Mouse (Mus musculus): ENCODE data around the gene Opa3. TPM values are rescaled to one million over a fixed set of nuclear protein-coding genes. Genes with fewer than 3 reads are reported as not detected.

Opa3 gene
- polyA plus RNA-seq, 1 experiment, result 28.9 TPM

DNA sequence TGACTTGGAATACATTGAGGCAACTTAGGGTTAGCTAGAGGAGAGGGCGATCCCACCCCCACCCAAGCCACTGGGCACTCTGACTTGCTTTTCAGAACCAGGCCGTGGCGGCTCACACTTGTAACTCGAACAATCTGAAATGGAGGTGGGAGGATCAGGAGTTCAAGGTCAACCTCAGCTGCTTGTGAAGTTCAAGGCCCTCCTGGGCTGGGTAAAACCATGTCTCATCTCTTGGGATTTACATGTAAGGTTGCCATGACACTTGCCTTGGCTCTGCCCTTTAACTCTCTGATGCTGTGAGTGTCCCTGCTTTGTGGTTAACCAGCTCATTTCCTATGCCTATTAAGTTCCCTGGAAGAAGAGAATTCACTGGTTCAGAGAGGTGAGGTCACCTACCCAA, 18.6 kb upstream of the Opa3 start:
- H3K27ac ChIP-seq (replicated peaks; ENCODE audit: low read depth, low read length), result no peak overlapping the region
- no peak overlapping the region for H3K4me3 ChIP-seq (ENCODE audit: insufficient read depth, low read depth, low read length)
- H3K4me1 ChIP-seq (ENCODE audit: control insufficient read depth, insufficient read depth, insufficient read length, low read length), result no peaks in the 10 kb centered on the region

DNA sequence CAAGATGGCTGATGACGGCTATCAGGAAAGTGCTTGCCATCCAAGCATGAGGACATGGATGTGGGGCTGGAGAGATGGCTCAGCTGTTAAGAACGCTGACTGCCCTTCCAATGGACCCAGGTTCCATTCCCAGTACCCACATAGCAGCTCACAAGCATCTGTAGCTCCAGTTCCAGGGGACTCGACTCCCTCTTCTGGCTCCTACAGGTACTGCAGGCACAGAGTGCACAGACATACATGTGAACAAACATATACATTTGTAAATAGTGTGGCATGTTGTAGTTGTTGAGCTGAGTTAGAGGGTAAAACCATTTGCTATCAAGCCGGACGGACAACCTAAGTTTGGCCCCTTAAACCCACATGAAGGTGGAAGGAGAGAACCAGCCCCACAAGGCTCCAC, 18.1 kb upstream of the Opa3 start:
- Histone ChIP-seq H3K4me1 (ENCODE audit: control insufficient read depth, insufficient read depth, insufficient read length, low read length) (no peaks in the 10 kb centered on the region), H3K4me3 (ENCODE audit: insufficient read depth, low read depth, low read length) (no peak overlapping the region), H3K27ac (replicated peaks; ENCODE audit: low read depth, low read length) (no peak overlapping the region)

DNA sequence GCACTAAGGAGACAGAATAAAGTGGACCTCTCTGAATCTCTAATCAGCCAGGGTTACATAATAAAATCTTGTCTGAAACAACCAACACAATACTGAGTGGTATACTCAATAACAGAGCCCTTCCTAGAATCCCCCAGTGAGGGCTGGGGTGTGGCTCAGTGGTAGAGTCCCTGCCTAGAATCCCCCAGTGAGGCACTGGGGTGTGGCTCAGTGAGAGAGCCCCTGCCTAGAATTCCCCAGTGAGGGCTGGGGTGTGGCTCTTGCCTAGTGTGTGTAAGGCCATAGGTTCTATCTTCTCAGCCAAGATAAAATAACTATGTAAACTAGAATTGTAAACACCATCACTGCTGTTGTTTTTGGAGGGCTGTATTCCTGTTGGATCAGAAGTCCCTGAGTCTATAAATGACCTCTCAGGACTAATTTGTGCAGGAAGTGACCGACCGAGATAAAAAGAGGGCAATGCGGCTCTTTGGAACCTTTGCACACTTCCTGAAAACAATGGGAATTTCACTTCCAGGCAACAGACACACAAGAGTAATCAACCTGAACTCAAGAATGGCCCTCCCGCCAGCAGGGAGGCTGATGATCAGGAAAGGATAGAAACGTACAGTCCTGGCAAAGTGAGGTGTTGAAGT, 17.0 kb upstream of the Opa3 start:
- H3K4me1 ChIP-seq (ENCODE audit: control insufficient read depth, insufficient read depth, insufficient read length, low read length), result no peaks in the 10 kb centered on the region
- H3K27ac ChIP-seq (replicated peaks; ENCODE audit: low read depth, low read length), result peak overlapping the region; percentile 89
- 0 out of 2 replicates have a peak overlapping the region, but pooled peaks have one; percentile 12 for H3K4me3 ChIP-seq (ENCODE audit: insufficient read depth, low read depth, low read length)

DNA sequence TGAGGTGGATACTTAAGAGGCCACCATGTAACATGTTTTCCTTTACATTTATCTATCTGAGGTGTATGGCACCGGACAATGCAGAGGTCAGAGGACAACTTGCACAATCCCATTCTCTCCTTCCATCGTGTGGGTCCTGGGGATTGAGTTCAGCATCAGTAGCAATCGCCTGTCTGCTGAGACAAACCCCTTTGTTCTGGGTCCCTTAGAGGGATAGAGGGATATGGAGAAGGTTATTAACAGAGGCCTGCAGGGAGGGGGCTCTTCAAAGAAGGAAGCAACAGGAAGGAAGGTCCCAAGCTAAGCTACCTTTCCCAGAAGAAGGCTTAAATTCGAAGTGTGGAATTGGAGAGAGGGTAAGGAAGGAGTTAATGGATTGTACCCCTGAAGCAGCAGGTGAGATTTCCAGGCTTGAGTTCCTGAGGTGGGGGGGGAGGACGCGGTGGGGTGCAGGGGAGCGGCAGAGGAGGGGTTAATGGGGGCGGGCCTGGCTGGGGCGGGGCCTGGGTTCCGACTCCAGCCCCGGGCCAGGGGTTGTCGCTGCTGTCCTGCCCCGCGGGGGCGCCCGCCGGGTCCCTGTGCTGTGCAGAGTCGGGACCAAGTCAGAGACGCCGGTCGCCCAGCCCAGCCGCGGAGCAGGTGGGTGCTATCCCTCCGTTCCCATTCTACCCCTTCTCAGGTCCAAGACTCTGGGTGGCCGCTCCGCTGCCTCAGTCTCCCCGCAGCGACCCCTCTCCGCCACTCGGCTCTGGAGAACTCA, 16.0 kb upstream of the Opa3 start, which contains the start of gene Gpr4:
TSS of gene Gpr4 (plus strand) at position 543 of the 760 bp plus-strand sequence.
- H3K4me3 ChIP-seq (ENCODE audit: insufficient read depth, low read depth, low read length), result peak within 1 kb of the TSS; percentile 76
- peak within 1 kb of the TSS; percentile 99 for H3K27ac ChIP-seq (replicated peaks; ENCODE audit: low read depth, low read length)
- H3K4me1 ChIP-seq (ENCODE audit: control insufficient read depth, insufficient read depth, insufficient read length, low read length), result peaks cover 4% of the 10 kb centered on the region; the same call in 1 of the 2 replicates

DNA sequence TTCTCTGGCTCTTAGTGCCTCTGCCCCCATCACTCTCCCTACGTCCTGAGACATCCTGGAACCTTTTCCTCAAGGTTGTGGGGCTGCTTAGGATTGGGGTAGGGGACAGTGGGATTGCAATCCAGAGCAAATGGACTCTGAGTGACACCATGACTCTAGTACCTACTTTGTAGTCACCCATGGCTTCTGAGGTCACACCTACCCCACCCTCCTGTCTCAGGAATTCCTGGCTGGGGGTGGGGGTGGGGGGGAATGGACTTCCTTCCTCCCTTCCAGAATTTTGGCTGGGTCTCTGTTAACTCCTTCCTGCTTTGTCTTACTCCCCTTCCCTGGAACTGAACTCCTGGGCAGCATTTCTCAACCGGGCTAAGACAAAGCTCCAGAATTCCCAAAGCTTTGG, 14.7 kb upstream of the Opa3 start:
- Histone ChIP-seq H3K27ac (replicated peaks; ENCODE audit: low read depth, low read length) (peak overlapping the region; percentile 99), H3K4me3 (ENCODE audit: insufficient read depth, low read depth, low read length) (peak overlapping the region; percentile 76), H3K4me1 (ENCODE audit: control insufficient read depth, insufficient read depth, insufficient read length, low read length) (peaks cover 4% of the 10 kb centered on the region; the same call in 1 of the 2 replicates)

DNA sequence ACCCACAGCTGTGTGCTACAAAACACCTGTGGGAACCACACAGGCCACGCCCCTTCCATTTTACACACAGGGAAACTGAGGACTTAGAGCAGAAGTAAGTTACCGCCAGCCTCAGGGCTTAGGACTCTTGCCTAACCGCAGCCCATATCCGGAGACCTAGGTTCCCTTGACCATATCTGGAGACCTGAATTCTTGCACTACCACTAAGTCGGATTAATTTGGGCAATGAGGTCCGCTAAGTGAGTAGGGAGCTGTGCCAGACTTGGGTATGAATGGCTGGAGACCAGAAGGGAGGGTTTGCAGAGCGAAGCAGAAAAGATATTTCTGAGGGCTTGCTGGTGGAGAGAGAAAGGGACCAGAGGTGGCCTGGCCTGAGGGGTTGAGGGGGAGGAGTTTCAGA, 13.8 kb upstream of the Opa3 start:
- Histone ChIP-seq H3K4me3 (ENCODE audit: insufficient read depth, low read depth, low read length) (peak overlapping the region; percentile 76), H3K4me1 (ENCODE audit: control insufficient read depth, insufficient read depth, insufficient read length, low read length) (peaks cover 4% of the 10 kb centered on the region; the same call in 1 of the 2 replicates), H3K27ac (replicated peaks; ENCODE audit: low read depth, low read length) (peak overlapping the region; percentile 83)

DNA sequence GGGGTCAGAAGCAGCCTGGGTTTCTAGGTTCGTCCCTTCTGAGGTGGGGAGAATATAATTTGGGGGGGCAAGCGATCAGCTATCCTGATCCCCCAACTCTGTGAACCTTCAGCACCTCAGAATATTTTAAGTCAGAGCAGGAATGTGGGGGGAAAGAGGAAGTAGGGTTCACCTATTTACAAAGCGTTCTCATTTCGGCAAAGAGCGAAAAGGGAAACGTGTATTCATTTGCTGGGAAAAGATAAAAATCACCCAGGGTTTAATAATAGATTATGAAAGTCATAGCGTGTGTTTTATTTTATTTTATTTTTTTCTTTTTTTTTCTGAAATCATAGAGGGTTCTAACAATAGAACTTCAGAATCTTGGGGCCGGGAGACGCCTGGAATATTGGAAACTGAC, 13.2 kb upstream of the Opa3 start:
- Histone ChIP-seq H3K4me1 (ENCODE audit: control insufficient read depth, insufficient read depth, insufficient read length, low read length) (peaks cover 4% of the 10 kb centered on the region; the same call in 1 of the 2 replicates), H3K27ac (replicated peaks; ENCODE audit: low read depth, low read length) (peak overlapping the region; percentile 83), H3K4me3 (ENCODE audit: insufficient read depth, low read depth, low read length) (peak overlapping the region; percentile 76)

DNA sequence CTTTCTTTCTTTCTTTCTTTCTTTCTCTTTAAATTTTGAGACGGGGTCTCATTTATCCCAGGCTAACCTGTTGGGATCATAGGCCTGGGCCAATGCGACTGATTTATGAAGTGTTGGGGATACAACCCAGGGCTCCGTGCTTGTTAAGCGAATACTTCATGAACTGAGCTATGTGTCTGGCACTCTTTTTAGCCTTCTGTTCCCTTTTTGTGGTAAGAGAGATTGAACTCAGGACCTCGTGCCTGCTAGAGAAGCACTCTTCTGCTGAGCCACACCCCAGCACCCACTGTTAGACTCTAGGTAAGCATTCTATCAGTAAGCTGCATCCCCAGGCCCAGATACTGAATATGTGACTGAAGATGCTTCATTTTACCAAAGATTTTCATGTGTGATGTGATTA, 10.6 kb upstream of the Opa3 start:
- H3K4me1 ChIP-seq (ENCODE audit: control insufficient read depth, insufficient read depth, insufficient read length, low read length), result peaks cover 4% of the 10 kb centered on the region
- H3K4me3 ChIP-seq (ENCODE audit: insufficient read depth, low read depth, low read length), result no peak overlapping the region
- no peak overlapping the region for H3K27ac ChIP-seq (replicated peaks; ENCODE audit: low read depth, low read length)

DNA sequence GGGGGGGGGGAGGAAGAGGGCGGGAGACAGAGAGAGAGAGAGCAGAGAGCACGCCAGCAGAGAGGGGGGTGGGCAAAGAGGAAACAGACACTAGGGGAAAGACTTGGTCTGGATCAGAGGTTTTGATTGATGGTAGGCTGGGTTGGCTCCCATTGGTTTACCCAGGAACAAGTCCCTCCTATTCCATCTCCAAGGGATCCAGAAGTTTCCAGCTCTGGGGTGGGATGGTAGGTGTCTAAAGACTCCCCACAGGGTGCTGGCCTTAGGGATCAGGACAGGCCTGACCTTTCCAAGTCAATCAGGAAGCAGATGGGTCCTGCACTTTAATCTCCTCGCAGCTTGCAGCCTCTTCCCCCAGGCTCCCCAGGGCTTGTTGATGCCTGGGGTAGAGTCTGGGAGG, 10.2 kb upstream of the Opa3 start:
- no peak overlapping the region for H3K27ac ChIP-seq (replicated peaks; ENCODE audit: low read depth, low read length)

DNA sequence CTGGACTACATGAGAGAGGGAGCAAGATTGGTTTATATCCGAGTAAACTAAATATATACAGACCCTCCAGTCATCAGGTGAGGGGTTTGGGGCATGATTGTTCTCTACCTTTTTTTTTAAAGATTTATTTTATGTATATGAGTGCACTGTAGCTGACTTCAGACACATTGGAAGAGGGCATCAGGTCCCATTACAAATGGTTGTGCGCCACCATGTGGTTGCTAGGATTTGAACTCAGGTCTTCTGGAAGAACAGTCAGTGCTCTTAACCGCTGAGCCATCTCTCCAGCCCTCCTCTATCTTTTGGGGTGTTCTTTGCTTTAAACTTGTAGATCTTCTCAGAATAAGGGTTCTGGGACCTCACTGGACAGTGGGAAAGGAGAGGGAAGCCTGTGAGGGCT, 8.1 kb upstream of the Opa3 start:
- Histone ChIP-seq H3K4me1 (ENCODE audit: control insufficient read depth, insufficient read depth, insufficient read length, low read length) (peaks cover 11% of the 10 kb centered on the region), H3K27ac (replicated peaks; ENCODE audit: low read depth, low read length) (no peak overlapping the region), H3K4me3 (ENCODE audit: insufficient read depth, low read depth, low read length) (no peak overlapping the region)

More for the DNA sequence above, 10.2 kb upstream of the Opa3 start:
- H3K4me1 ChIP-seq (ENCODE audit: control insufficient read depth, insufficient read depth, insufficient read length, low read length), result peaks cover 4% of the 10 kb centered on the region
- H3K4me3 ChIP-seq (ENCODE audit: insufficient read depth, low read depth, low read length), result no peak overlapping the region

DNA sequence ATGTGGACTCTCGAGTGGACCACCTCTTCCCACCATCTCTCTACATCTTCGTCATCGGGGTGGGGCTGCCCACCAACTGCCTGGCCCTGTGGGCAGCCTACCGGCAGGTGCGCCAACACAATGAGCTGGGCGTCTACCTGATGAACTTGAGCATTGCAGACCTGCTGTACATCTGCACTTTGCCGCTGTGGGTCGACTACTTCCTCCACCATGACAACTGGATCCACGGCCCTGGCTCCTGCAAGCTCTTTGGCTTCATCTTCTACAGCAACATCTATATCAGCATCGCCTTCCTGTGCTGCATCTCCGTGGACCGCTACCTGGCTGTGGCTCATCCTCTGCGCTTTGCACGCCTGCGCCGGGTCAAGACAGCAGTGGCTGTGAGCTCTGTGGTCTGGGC, 5.9 kb upstream of the Opa3 start:
- no peak overlapping the region for H3K4me3 ChIP-seq (ENCODE audit: insufficient read depth, low read depth, low read length)
- peaks cover 7% of the 10 kb centered on the region for H3K4me1 ChIP-seq (ENCODE audit: control insufficient read depth, insufficient read depth, insufficient read length, low read length)
- H3K27ac ChIP-seq (replicated peaks; ENCODE audit: low read depth, low read length), result no peak overlapping the region

DNA sequence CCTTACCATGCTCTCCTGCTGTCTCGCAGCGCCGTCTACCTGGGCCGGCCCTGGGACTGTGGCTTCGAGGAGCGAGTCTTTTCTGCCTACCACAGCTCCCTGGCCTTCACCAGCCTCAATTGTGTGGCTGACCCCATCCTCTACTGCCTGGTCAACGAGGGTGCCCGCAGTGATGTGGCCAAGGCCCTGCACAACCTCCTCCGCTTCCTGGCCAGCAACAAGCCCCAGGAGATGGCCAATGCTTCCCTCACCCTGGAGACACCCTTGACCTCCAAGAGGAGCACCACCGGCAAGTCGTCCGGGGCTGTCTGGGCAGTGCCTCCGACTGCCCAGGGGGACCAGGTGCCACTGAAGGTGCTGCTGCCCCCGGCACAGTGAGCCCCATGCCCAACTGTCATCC, 5.3 kb upstream of the Opa3 start:
- Histone ChIP-seq H3K4me1 (ENCODE audit: control insufficient read depth, insufficient read depth, insufficient read length, low read length) (peaks cover 7% of the 10 kb centered on the region), H3K4me3 (ENCODE audit: insufficient read depth, low read depth, low read length) (no peak overlapping the region), H3K27ac (replicated peaks; ENCODE audit: low read depth, low read length) (no peak overlapping the region)

DNA sequence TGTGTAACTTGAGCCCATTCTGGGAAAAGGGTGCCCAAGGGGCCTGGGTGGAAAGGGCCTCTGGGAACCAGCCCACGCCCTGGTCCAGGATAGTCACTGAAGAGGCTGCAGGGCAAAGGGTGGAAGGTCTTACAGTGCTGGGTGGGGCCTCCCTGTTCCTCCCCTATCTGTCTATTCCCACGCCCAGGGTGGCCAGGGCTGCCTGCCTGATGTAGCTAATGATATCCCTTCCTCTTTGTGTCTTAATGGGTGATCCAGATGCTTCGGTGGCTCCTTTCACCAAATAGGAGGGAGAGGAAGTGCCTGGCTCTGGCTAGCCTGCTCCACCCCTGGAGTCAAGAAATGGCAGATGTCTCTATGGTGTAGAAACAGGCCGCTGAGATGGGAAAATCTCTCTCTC, 3.2 kb upstream of the Opa3 start:
- H3K27ac ChIP-seq (replicated peaks; ENCODE audit: low read depth, low read length), result peak overlapping the region; percentile 42
- H3K4me1 ChIP-seq (ENCODE audit: control insufficient read depth, insufficient read depth, insufficient read length, low read length), result peaks cover 7% of the 10 kb centered on the region
- no peak overlapping the region for H3K4me3 ChIP-seq (ENCODE audit: insufficient read depth, low read depth, low read length)

DNA sequence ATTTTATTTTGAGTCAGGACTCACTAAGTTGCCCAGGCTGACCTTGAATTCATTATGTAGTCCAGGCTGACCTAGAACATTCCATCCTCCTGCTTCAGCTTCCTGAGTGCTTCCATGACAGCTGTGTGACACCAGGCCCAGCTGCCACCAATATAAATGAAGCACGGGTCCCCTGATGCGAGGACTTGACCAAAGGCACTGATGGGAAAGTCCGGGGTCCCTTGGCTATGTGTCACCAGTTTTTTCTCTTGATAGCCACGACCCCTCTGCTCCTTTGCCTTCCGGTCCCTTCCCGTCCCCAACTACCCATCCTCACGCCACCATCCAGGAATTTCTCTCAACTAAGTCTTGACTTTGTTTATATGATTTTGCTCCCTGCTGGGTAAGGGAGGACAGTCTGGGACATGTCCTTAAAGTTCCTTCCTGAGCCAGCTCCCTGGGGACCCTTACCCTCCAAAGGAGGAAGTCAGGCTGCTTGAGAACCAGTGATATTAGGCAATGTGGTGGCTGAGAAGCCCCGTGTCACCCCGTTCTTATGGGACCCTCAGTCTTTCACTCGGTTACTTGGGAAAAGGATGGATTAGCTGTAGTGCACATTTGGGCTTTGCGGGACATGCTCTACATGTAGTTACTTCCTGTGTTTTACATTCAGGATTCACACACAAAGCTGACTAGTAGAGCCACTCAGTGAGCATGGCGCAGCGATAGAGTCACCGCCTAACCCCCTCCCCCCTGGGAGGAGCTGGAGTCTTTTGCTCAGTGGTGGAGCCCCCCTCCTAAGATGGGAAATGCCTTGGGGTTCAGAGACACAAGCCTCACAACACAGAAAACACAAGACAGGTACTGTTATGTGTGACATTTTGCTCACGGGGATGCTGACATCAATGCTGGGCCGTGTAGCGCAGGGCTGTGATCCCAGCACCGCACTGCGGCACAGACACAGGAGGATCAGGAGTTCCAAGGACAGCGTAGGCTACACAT, 1.0 kb upstream of the Opa3 start:
- peak overlapping the region; percentile 61 for H3K4me3 ChIP-seq (ENCODE audit: insufficient read depth, low read depth, low read length)
- H3K27ac ChIP-seq (replicated peaks; ENCODE audit: low read depth, low read length), result peak overlapping the region; percentile 82
- H3K4me1 ChIP-seq (ENCODE audit: control insufficient read depth, insufficient read depth, insufficient read length, low read length), result peaks cover 7% of the 10 kb centered on the region

DNA sequence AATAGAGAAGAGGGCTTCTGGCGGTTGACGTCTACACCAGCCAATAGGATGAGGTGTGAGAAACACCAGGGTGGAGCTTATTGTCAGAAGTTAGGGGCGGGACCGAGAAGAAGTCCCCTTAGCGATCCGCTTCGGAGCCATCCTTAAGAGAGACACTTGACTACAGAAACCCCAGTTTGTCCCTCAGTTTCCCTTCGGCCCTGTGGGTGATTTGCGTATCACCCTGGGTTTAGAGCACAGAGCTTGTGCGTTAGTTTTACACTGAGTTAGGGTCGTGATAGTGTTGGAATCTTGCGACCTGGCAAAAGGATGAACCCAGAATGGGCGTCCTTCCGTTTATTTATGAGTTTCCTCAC, 637 bp downstream of the Opa3 start:
- peak overlapping the region; percentile 71 for H3K4me3 ChIP-seq (ENCODE audit: insufficient read depth, low read depth, low read length)
- peak overlapping the region; percentile 55 for H3K27ac ChIP-seq (replicated peaks; ENCODE audit: low read depth, low read length)
- peaks cover 7% of the 10 kb centered on the region for H3K4me1 ChIP-seq (ENCODE audit: control insufficient read depth, insufficient read depth, insufficient read length, low read length)
